ENCODE assay signal across 15 mouse cellular contexts in the genomic region with DNA sequence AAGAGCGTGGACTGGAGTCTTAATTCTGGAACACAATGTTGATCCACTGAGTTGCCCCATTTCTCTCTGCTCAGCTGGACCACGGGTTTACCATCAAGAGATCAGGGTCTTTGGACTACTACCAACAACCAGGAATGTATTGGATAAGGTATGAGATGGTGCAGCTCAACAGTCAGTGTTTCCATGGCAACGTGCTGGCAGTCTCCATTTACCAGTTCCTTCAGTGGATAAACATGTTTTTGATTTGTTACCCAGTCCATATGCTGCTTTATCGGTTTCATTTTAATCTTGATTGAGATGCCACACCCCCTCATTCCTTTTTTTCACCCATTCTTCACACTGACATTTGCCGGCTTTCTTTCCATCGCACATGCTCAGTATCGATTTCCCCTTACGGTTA. TPM values are rescaled to one million over a fixed set of nuclear protein-coding genes. Genes with fewer than 3 reads are reported as not detected.
DNase-seq lines count a peak whose midpoint lies in the region; ATAC-seq and TF ChIP-seq lines count a peak whose summit lies in the region.
"Had no signal": no experiment of that assay in that cellular context is flagged by ENCODE, and none has a peak within 500 bp of the region (broad histone marks: within the 10 kb centered on the region; RNA-seq: fewer than 3 reads in every experiment).

No protein-coding gene starts in this region.

- no peaks in the 10 kb centered on the region for H3K9me3 ChIP-seq in embryonic facial prominence, embryonic 10.5 days
- no peaks in the 10 kb centered on the region for H3K9me3 ChIP-seq in limb, embryonic 12.5 days
- H3K9me3 ChIP-seq: heart, embryonic 15.5 days; liver, embryonic 13.5 days had no signal

- peaks cover 73% of the 10 kb centered on the region for H3K4me1 ChIP-seq in embryonic facial prominence, embryonic 10.5 days
- H3K4me1 ChIP-seq in limb, embryonic 12.5 days (replicated peaks): peaks cover 77% of the 10 kb centered on the region
- H3K4me1 ChIP-seq: heart, embryonic 15.5 days; liver, embryonic 13.5 days had no signal

- 81% methylated on average over 8 of the region's 8 CpGs for WGBS in embryonic facial prominence, embryonic 10.5 days
- 70% methylated on average over 8 of the region's 8 CpGs for WGBS in limb, embryonic 12.5 days

- DNase-seq in layer of hippocampus, adult 11-12 months (ENCODE audit: low spot score): peak; percentile 56
- no peak for DNase-seq in layer of hippocampus, postnatal 10 days (ENCODE audit: low spot score in 2 of 2)
- peak; percentile 92 for DNase-seq in brain, embryonic 14.5 days (ENCODE audit: low read depth)
- DNase-seq in embryonic facial prominence, embryonic 10.5 days (ENCODE audit: low spot score): no peak
- DNase-seq in kidney, adult 9 months: no peak
- no peak for DNase-seq in adrenal gland, adult (ENCODE audit: inconsistent age in 2 of 2, low spot score in 1 of 2)
- DNase-seq: liver, embryonic 13.5 days; lung, postnatal 36 days; right cerebral cortex, postnatal 25 days had no signal

- no peak for TF ChIP-seq POLR2A in brain, embryonic 14.5 days (IDR thresholded peaks at IDR 0.05; ENCODE audit: borderline replicate concordance, extremely low read depth, insufficient read depth, insufficient read length, poor library complexity, severe bottlenecking)

- no peak overlapping the region for H3K4me2 ChIP-seq in limb, embryonic 12.5 days
- H3K4me2 ChIP-seq: heart, embryonic 15.5 days; liver, embryonic 13.5 days had no signal

- no peak overlapping the region for H3K4me3 ChIP-seq in embryonic facial prominence, embryonic 10.5 days
- H3K4me3 ChIP-seq in limb, embryonic 12.5 days (replicated peaks): no peak overlapping the region
- H3K4me3 ChIP-seq: heart, embryonic 15.5 days; liver, embryonic 13.5 days had no signal

- H3K9ac ChIP-seq in limb, embryonic 12.5 days (replicated peaks): no peak overlapping the region
- H3K9ac ChIP-seq: heart, embryonic 15.5 days; liver, embryonic 13.5 days had no signal

- peaks cover 2% of the 10 kb centered on the region; the same call in 1 of the 2 replicates for H3K27me3 ChIP-seq in embryonic facial prominence, embryonic 10.5 days (replicated peaks; ENCODE audit: low read depth, poor library complexity, severe bottlenecking)
- no peaks in the 10 kb centered on the region for H3K27me3 ChIP-seq in limb, embryonic 12.5 days
- H3K27me3 ChIP-seq: heart, embryonic 15.5 days; liver, embryonic 13.5 days had no signal

- H3K27ac ChIP-seq in embryonic facial prominence, embryonic 10.5 days (replicated peaks): peak overlapping the region; percentile 19; the same call in 1 of the 2 replicates
- peak overlapping the region; percentile 29; the same call in 1 of the 2 replicates for H3K27ac ChIP-seq in limb, embryonic 12.5 days
- H3K27ac ChIP-seq: heart, embryonic 15.5 days; liver, embryonic 13.5 days; stomach, postnatal 0 days had no signal

- TF ChIP-seq CTCF in brain, embryonic 14.5 days (IDR thresholded peaks at IDR 0.05; ENCODE audit: borderline replicate concordance, extremely low read depth, insufficient read depth, insufficient read length): no peak

- no peaks in the 10 kb centered on the region for H3K36me3 ChIP-seq in embryonic facial prominence, embryonic 10.5 days (replicated peaks)
- no peaks in the 10 kb centered on the region for H3K36me3 ChIP-seq in limb, embryonic 12.5 days
- H3K36me3 ChIP-seq: heart, embryonic 15.5 days; liver, embryonic 13.5 days had no signal

- no peak for ATAC-seq in limb, embryonic 12.5 days (ENCODE audit: insufficient number of reproducible peaks, insufficient read depth, low FRiP score, low TSS enrichment, low read depth)
- ATAC-seq: intestine, postnatal 0 days had no signal

RNA-seq across cellular contexts. Expression of a gene that starts 49.8 kb away (rescaled TPM):
- not detected for total RNA-seq in layer of hippocampus, postnatal 10 days (2021)
- polyA plus RNA-seq in brain, embryonic 14.5 days (2012; rRNA removed): not detected in 2 replicates
- not detected in 2 replicates for polyA plus RNA-seq in embryonic facial prominence, embryonic 10.5 days (2016; fragmentation: Nextera tagmentation; extraction: Ambion mirVana)
- polyA plus RNA-seq in limb, embryonic 12.5 days (2016; fragmentation: Nextera tagmentation; extraction: Ambion mirVana): not detected in 2 replicates
- total RNA-seq: gastrocnemius, adult 18-20 months; layer of hippocampus, adult 8-10 months had no signal
- polyA plus RNA-seq: heart, embryonic 15.5 days; intestine, postnatal 0 days; liver, embryonic 13.5 days; stomach, postnatal 0 days had no signal

Comparison
In these comparisons a context has a peak if more than half of its experiments do, and no peak if none do; other contexts are left out.
1. DNase-seq: peak in layer of hippocampus, adult 11-12 months (single experiment) and brain, embryonic 14.5 days (single experiment); none in layer of hippocampus, postnatal 10 days (0 of 2), embryonic facial prominence, embryonic 10.5 days (single experiment), kidney, adult 9 months (single experiment) and adrenal gland, adult (0 of 2).